Mouse (Mus musculus) duodenum, adult 2 months (tissue): ENCODE data around the gene Scamp1. TPM values are rescaled to one million over a fixed set of nuclear protein-coding genes. Genes with fewer than 3 reads are reported as not detected.

ENCODE experiments used
- polyA plus RNA-seq: library from polyadenylated mRNA; depleted of rRNA; stranded (reverse); fragments of >200 nt; gene quantifications from 2 replicates; pipeline ENCODE4 v1.2.3, GENCODE M21; 2012; ENCODE audit warnings: low replicate concordance; rRNA removed

The Scamp1 gene
- polyA plus RNA-seq, result 8.1 and 8.2 TPM in 2 replicates

DNA sequence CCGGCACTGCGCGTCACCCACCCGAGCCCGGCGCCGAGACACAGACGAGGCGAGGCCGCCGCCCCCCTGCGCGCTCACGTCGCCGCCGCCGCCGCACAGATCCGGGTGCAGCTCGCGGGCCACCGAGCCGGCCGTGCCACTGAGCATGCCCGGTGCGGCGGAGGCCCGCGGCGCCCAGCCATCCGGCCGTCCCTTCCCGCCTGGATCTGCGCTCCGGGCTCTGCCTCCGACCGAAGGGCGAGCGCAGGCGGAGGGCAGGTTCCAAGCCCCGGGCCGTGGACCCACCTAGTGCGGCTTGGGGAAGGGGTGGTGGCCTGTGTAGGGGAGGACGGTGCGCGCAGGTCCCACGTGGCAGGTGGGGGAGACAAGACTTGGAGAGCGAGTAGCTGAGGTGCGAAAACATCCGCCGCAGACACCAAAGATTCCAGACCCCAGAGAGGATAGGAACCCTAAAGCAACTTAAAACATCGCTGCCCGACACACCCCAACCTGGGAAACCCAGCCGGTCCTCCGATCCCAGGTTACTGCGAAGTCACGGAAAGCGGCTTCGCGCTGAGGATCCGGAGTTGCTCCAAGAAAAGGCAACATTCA lies at the start of gene Scamp1:
Gene Scamp1 (minus strand): TSS at position 577 of the 591 bp plus-strand sequence.

Other genes starting within 250 kb of the Scamp1 start
- gene Lhfpl2, start 228.1 kb downstream of the Scamp1 start, polyA plus RNA-seq, result 5.6 and 12.9 TPM in 2 replicates
- 11.2 and 16.2 TPM in 2 replicates for gene Ap3b1, start 73.1 kb upstream of the Scamp1 start, polyA plus RNA-seq